Mouse (Mus musculus): ENCODE measurements around the gene Natd1. TPM values are rescaled to one million over a fixed set of nuclear protein-coding genes. Genes with fewer than 3 reads are reported as not detected.

The Natd1 gene
- polyA plus RNA-seq, 1 experiment from 2014 or later = 25.5 TPM

- Histone ChIP-seq H3K27me3 (replicated peaks) (no peaks in the 10 kb centered on the region), H3K4me1 (replicated peaks) (peaks cover 43% of the 10 kb centered on the region), H3K27ac (ENCODE audit: poor library complexity, severe bottlenecking) (peak overlapping the region; percentile 78), H3K4me2 (peak overlapping the region; percentile 74), H3K4me3 (peak overlapping the region; percentile 86), H3K9me3 (replicated peaks) (no peaks in the 10 kb centered on the region), H3K36me3 (peaks cover 2% of the 10 kb centered on the region; the same call in 1 of the 2 replicates), H3K9ac (peak overlapping the region; percentile 89)
- ATAC-seq (ENCODE audit: insufficient number of reproducible peaks, low FRiP score) = peak; percentile 92
- under 1% methylated on average over 85 of the region's 86 CpGs for WGBS
These were observed 1.0 kb downstream of the Natd1 start for GRCm38 (mm10) chr11:60913301-60914196.

GRCm38 (mm10) chr11:60912525-60912973, 2.0 kb downstream of the Natd1 start:
- H3K9me3 ChIP-seq (replicated peaks) = no peaks in the 10 kb centered on the region
- peak overlapping the region; percentile 74 for H3K4me2 ChIP-seq
- ATAC-seq (ENCODE audit: insufficient number of reproducible peaks, low FRiP score) = no peak
- WGBS = 21% methylated on average over 7 of the region's 7 CpGs
- peak overlapping the region; percentile 89 for H3K9ac ChIP-seq
- H3K4me1 ChIP-seq (replicated peaks) = peaks cover 43% of the 10 kb centered on the region
- no peaks in the 10 kb centered on the region for H3K27me3 ChIP-seq (replicated peaks)
- peak overlapping the region; percentile 78; the same call in 1 of the 2 replicates for H3K27ac ChIP-seq (ENCODE audit: poor library complexity, severe bottlenecking)
- H3K36me3 ChIP-seq = peaks cover 2% of the 10 kb centered on the region; the same call in 1 of the 2 replicates
- H3K4me3 ChIP-seq = peak overlapping the region; percentile 86

- Histone ChIP-seq H3K9ac (0 out of 2 replicates have a peak overlapping the region, but pooled peaks have one; percentile 21), H3K4me2 (no peak overlapping the region), H3K27ac (ENCODE audit: poor library complexity, severe bottlenecking) (no peak overlapping the region), H3K4me3 (no peak overlapping the region), H3K27me3 (replicated peaks) (no peaks in the 10 kb centered on the region), H3K4me1 (replicated peaks) (peaks cover 27% of the 10 kb centered on the region), H3K36me3 (peaks cover 25% of the 10 kb centered on the region), H3K9me3 (replicated peaks) (no peaks in the 10 kb centered on the region)
- ATAC-seq (ENCODE audit: insufficient number of reproducible peaks, low FRiP score) = no peak
- 74% methylated on average over 1 of the region's 1 CpGs for WGBS
These were observed 4.9 kb downstream of the Natd1 start for GRCm38 (mm10) chr11:60909626-60910025.

GRCm38 (mm10) chr11:60908073-60908472, 6.5 kb downstream of the Natd1 start:
- no peaks in the 10 kb centered on the region for H3K27me3 ChIP-seq (replicated peaks)
- WGBS = 69% methylated on average over 3 of the region's 3 CpGs
- no peaks in the 10 kb centered on the region for H3K9me3 ChIP-seq (replicated peaks)
- H3K4me2 ChIP-seq = no peak overlapping the region
- peaks cover 25% of the 10 kb centered on the region for H3K4me1 ChIP-seq (replicated peaks)
- no peak overlapping the region for H3K4me3 ChIP-seq
- H3K27ac ChIP-seq (ENCODE audit: poor library complexity, severe bottlenecking) = no peak overlapping the region
- H3K36me3 ChIP-seq = peaks cover 37% of the 10 kb centered on the region
- H3K9ac ChIP-seq = no peak overlapping the region
- ATAC-seq (ENCODE audit: insufficient number of reproducible peaks, low FRiP score) = no peak

GRCm38 (mm10) chr11:60906449-60906848, 8.1 kb downstream of the Natd1 start:
- ATAC-seq (ENCODE audit: insufficient number of reproducible peaks, low FRiP score) = no peak
- no peak overlapping the region for H3K4me2 ChIP-seq
- H3K4me3 ChIP-seq = no peak overlapping the region
- no peak overlapping the region for H3K27ac ChIP-seq (ENCODE audit: poor library complexity, severe bottlenecking)
- H3K9me3 ChIP-seq (replicated peaks) = no peaks in the 10 kb centered on the region
- WGBS = 90% methylated on average over 4 of the region's 4 CpGs
- H3K27me3 ChIP-seq (replicated peaks) = no peaks in the 10 kb centered on the region
- H3K4me1 ChIP-seq (replicated peaks) = peaks cover 19% of the 10 kb centered on the region
- H3K36me3 ChIP-seq = peaks cover 39% of the 10 kb centered on the region
- H3K9ac ChIP-seq = no peak overlapping the region

GRCm38 (mm10) chr11:60905407-60906120, 9.0 kb downstream of the Natd1 start:
- no peak overlapping the region for H3K9ac ChIP-seq
- H3K4me2 ChIP-seq = no peak overlapping the region
- H3K27ac ChIP-seq (ENCODE audit: poor library complexity, severe bottlenecking) = no peak overlapping the region
- peaks cover 13% of the 10 kb centered on the region for H3K4me1 ChIP-seq (replicated peaks)
- H3K9me3 ChIP-seq (replicated peaks) = no peaks in the 10 kb centered on the region
- H3K27me3 ChIP-seq (replicated peaks) = no peaks in the 10 kb centered on the region
- WGBS = 87% methylated on average over 10 of the region's 10 CpGs
- H3K4me3 ChIP-seq = no peak overlapping the region
- H3K36me3 ChIP-seq = peaks cover 39% of the 10 kb centered on the region
- no peak for ATAC-seq (ENCODE audit: insufficient number of reproducible peaks, low FRiP score)

- Histone ChIP-seq H3K4me2 (no peak overlapping the region), H3K36me3 (peaks cover 36% of the 10 kb centered on the region), H3K9ac (no peak overlapping the region), H3K4me3 (no peak overlapping the region), H3K27ac (ENCODE audit: poor library complexity, severe bottlenecking) (no peak overlapping the region), H3K4me1 (replicated peaks) (peaks cover 12% of the 10 kb centered on the region), H3K9me3 (replicated peaks) (no peaks in the 10 kb centered on the region), H3K27me3 (replicated peaks) (no peaks in the 10 kb centered on the region)
- 78% methylated on average over 6 of the region's 6 CpGs for WGBS
- no peak for ATAC-seq (ENCODE audit: insufficient number of reproducible peaks, low FRiP score)
These were observed 10.9 kb downstream of the Natd1 start for GRCm38 (mm10) chr11:60903661-60904061.

GRCm38 (mm10) chr11:60902486-60902885, 12.1 kb downstream of the Natd1 start:
- ATAC-seq (ENCODE audit: insufficient number of reproducible peaks, low FRiP score) = no peak
- peak overlapping the region; percentile 30; the same call in 1 of the 2 replicates for H3K27ac ChIP-seq (ENCODE audit: poor library complexity, severe bottlenecking)
- no peaks in the 10 kb centered on the region for H3K9me3 ChIP-seq (replicated peaks)
- H3K9ac ChIP-seq = no peak overlapping the region
- no peak overlapping the region for H3K4me2 ChIP-seq
- 68% methylated on average over 4 of the region's 4 CpGs for WGBS
- H3K4me3 ChIP-seq = no peak overlapping the region
- H3K4me1 ChIP-seq (replicated peaks) = peaks cover 12% of the 10 kb centered on the region
- H3K36me3 ChIP-seq = peaks cover 36% of the 10 kb centered on the region
- H3K27me3 ChIP-seq (replicated peaks) = no peaks in the 10 kb centered on the region

GRCm38 (mm10) chr11:60902001-60902400, 12.5 kb downstream of the Natd1 start:
- Histone ChIP-seq H3K4me3 (no peak overlapping the region), H3K4me1 (replicated peaks) (peaks cover 15% of the 10 kb centered on the region), H3K9me3 (replicated peaks) (no peaks in the 10 kb centered on the region), H3K27ac (ENCODE audit: poor library complexity, severe bottlenecking) (no peak overlapping the region), H3K27me3 (replicated peaks) (no peaks in the 10 kb centered on the region), H3K9ac (no peak overlapping the region), H3K4me2 (no peak overlapping the region), H3K36me3 (peaks cover 36% of the 10 kb centered on the region)
- 78% methylated on average over 7 of the region's 7 CpGs for WGBS
- ATAC-seq (ENCODE audit: insufficient number of reproducible peaks, low FRiP score) = no peak

GRCm38 (mm10) chr11:60895915-60896314, 18.6 kb downstream of the Natd1 start:
- Histone ChIP-seq H3K9ac (no peak overlapping the region), H3K4me3 (no peak overlapping the region), H3K4me2 (peak overlapping the region; percentile 13; the same call in 1 of the 2 replicates), H3K27ac (ENCODE audit: poor library complexity, severe bottlenecking) (peak overlapping the region; percentile 35; the same call in 1 of the 2 replicates), H3K4me1 (replicated peaks) (peaks cover 19% of the 10 kb centered on the region), H3K27me3 (replicated peaks) (no peaks in the 10 kb centered on the region), H3K36me3 (no peaks in the 10 kb centered on the region), H3K9me3 (replicated peaks) (no peaks in the 10 kb centered on the region)
- WGBS = 18% methylated on average over 4 of the region's 4 CpGs
- ATAC-seq (ENCODE audit: insufficient number of reproducible peaks, low FRiP score) = no peak

- no peak overlapping the region for H3K4me2 ChIP-seq
- WGBS = 54% methylated on average over 3 of the region's 3 CpGs
- H3K4me1 ChIP-seq (replicated peaks) = peaks cover 23% of the 10 kb centered on the region
- peak overlapping the region; percentile 47; the same call in 1 of the 2 replicates for H3K27ac ChIP-seq (ENCODE audit: poor library complexity, severe bottlenecking)
- H3K4me3 ChIP-seq = no peak overlapping the region
- no peaks in the 10 kb centered on the region for H3K9me3 ChIP-seq (replicated peaks)
- ATAC-seq (ENCODE audit: insufficient number of reproducible peaks, low FRiP score) = no peak
- no peak overlapping the region for H3K9ac ChIP-seq
- H3K27me3 ChIP-seq (replicated peaks) = no peaks in the 10 kb centered on the region
- H3K36me3 ChIP-seq = no peaks in the 10 kb centered on the region
These were observed 23.8 kb downstream of the Natd1 start for GRCm38 (mm10) chr11:60890744-60891143.
